Mouse (Mus musculus) right cerebral cortex, adult 18-20 months (tissue): ENCODE results near the gene Atp2b4.

Source experiments
- DNase-seq: peaks from one replicate; pipeline ENCODE4 v3.0.0; 2022; ENCODE audit warnings: mixed read lengths

The Atp2b4 gene

GRCm38 (mm10) chr1:133800948-133801393, at the start of gene Atp2b4:
Gene Atp2b4, minus strand, starts transcription at chr1:133801041.
- peak; percentile 92 for DNase-seq

GRCm38 (mm10) chr1:133844734-133845133, 43.9 kb upstream of the Atp2b4 start:
- DNase-seq: no peak

GRCm38 (mm10) chr1:133843900-133844299, 43.1 kb upstream of the Atp2b4 start:
- DNase-seq: no peak

GRCm38 (mm10) chr1:133843370-133843769, 42.5 kb upstream of the Atp2b4 start:
- no peak for DNase-seq

- peak; percentile 85 for DNase-seq
Measured at GRCm38 (mm10) chr1:133842074-133842725, 41.4 kb upstream of the Atp2b4 start.

- no peak for DNase-seq
Measured at GRCm38 (mm10) chr1:133841171-133841926, 40.5 kb upstream of the Atp2b4 start.

GRCm38 (mm10) chr1:133840530-133840929, 39.7 kb upstream of the Atp2b4 start:
- DNase-seq: no peak

- no peak for DNase-seq
Measured at GRCm38 (mm10) chr1:133834309-133834708, 33.5 kb upstream of the Atp2b4 start.

GRCm38 (mm10) chr1:133832781-133833180, 31.9 kb upstream of the Atp2b4 start:
- no peak for DNase-seq

- DNase-seq: no peak
Measured at GRCm38 (mm10) chr1:133826193-133826592, 25.4 kb upstream of the Atp2b4 start.

GRCm38 (mm10) chr1:133825543-133825942, 24.7 kb upstream of the Atp2b4 start:
- no peak for DNase-seq

GRCm38 (mm10) chr1:133825140-133825539, 24.3 kb upstream of the Atp2b4 start:
- no peak for DNase-seq

GRCm38 (mm10) chr1:133821144-133821543, 20.3 kb upstream of the Atp2b4 start:
- no peak for DNase-seq

GRCm38 (mm10) chr1:133820100-133820499, 19.3 kb upstream of the Atp2b4 start:
- DNase-seq: no peak

GRCm38 (mm10) chr1:133818531-133818930, 17.7 kb upstream of the Atp2b4 start:
- DNase-seq: no peak

- peak; percentile 57 for DNase-seq
Measured at GRCm38 (mm10) chr1:133815747-133816491, 15.1 kb upstream of the Atp2b4 start.

GRCm38 (mm10) chr1:133809376-133809775, 8.5 kb upstream of the Atp2b4 start:
- no peak for DNase-seq

GRCm38 (mm10) chr1:133808020-133808419, 7.2 kb upstream of the Atp2b4 start:
- DNase-seq: no peak

- DNase-seq: peak; percentile 31
Measured at GRCm38 (mm10) chr1:133801743-133802142, 902 bp upstream of the Atp2b4 start.

GRCm38 (mm10) chr1:133800512-133800911, 329 bp downstream of the Atp2b4 start:
- no peak for DNase-seq

- no peak for DNase-seq
Measured at GRCm38 (mm10) chr1:133799686-133800445, 975 bp downstream of the Atp2b4 start.

- no peak for DNase-seq
Measured at GRCm38 (mm10) chr1:133798821-133799415, 1.9 kb downstream of the Atp2b4 start.
